Mouse (Mus musculus) myocyte (in vitro differentiated cells): Measurements from ENCODE around the gene Trabd2b. TPM values are rescaled to one million over a fixed set of nuclear protein-coding genes. Genes with fewer than 3 reads are reported as not detected.

Source experiments
- H3K27me3 ChIP-seq: one replicate; pipeline ENCODE4 v1.6.1; 2011; ENCODE audit not compliant: control insufficient read depth, insufficient read depth, insufficient read length
- H3K36me3 ChIP-seq: one replicate; pipeline ENCODE4 v1.6.1; 2011; ENCODE audit not compliant: control insufficient read depth, insufficient read depth
- H3K4me2 ChIP-seq: one replicate; pipeline ENCODE4 v1.6.1; 2011; ENCODE audit warnings: low read depth, control low read depth
- H3K4me3 ChIP-seq: one replicate; pipeline ENCODE4 v1.5.1; 2011; ENCODE audit warnings: mild to moderate bottlenecking, control low read depth, moderate library complexity
- H3K79me2 ChIP-seq: one replicate; pipeline ENCODE4 v1.6.1; 2011; ENCODE audit not compliant: control insufficient read depth, insufficient read depth
- H3ac ChIP-seq: one replicate; pipeline ENCODE4 v1.6.1; 2011; ENCODE audit not compliant: control insufficient read depth, insufficient read length
- CEBPB ChIP-seq: IDR thresholded peaks from 2 replicates; pipeline ENCODE4 v1.6.1; 2011; ENCODE audit warnings: mild to moderate bottlenecking, moderate library complexity; ENCODE audit not compliant: poor library complexity, insufficient read depth, severe bottlenecking
- E2F4 ChIP-seq: IDR thresholded peaks from one replicate; pipeline ENCODE4 v1.6.1; 2011; ENCODE audit warnings: mild to moderate bottlenecking, control low read depth, moderate library complexity; ENCODE audit not compliant: insufficient read depth
- MAX ChIP-seq: IDR thresholded peaks from one replicate; pipeline ENCODE4 v1.6.1; 2011; ENCODE audit warnings: low read depth, mild to moderate bottlenecking, control low read depth
- MYOD1 ChIP-seq, 3 experiments: IDR thresholded peaks; one replicate each; pipeline ENCODE4 v1.6.1; 2011; ENCODE audit warnings: control low read depth in 2 of 3, low read depth in 2 of 3, mild to moderate bottlenecking in 2 of 3, moderate library complexity in 1 of 3; ENCODE audit not compliant: insufficient read length in 2 of 3, control insufficient read depth in 1 of 3
- MYOG ChIP-seq, 3 experiments: IDR thresholded peaks; one replicate each; pipeline ENCODE4 v1.6.1; 2011; ENCODE audit warnings: control low read depth in 2 of 3, low read depth in 2 of 3, mild to moderate bottlenecking in 2 of 3; ENCODE audit not compliant: insufficient read length in 2 of 3, control insufficient read depth in 1 of 3, insufficient read depth in 1 of 3
- POLR2A ChIP-seq: IDR thresholded peaks from one replicate; pipeline ENCODE4 v1.6.1; 2011; ENCODE audit warnings: low read depth, mild to moderate bottlenecking, control low read depth, moderate library complexity; ENCODE audit not compliant: insufficient read length
- POLR2AphosphoS2 ChIP-seq: IDR thresholded peaks from one replicate; pipeline ENCODE4 v1.6.1; 2011; ENCODE audit warnings: low read depth, control low read depth; ENCODE audit not compliant: insufficient read length
- REST ChIP-seq: IDR thresholded peaks from one replicate; pipeline ENCODE4 v1.6.1; 2011; ENCODE audit warnings: mild to moderate bottlenecking, control low read depth, moderate library complexity; ENCODE audit not compliant: insufficient read depth, insufficient read length
- SRF ChIP-seq: IDR thresholded peaks from one replicate; pipeline ENCODE4 v1.6.1; 2011; ENCODE audit warnings: low read depth; ENCODE audit not compliant: control insufficient read depth, insufficient read length
- TCF12 ChIP-seq: IDR thresholded peaks from one replicate; pipeline ENCODE4 v1.6.1; 2011; ENCODE audit warnings: mild to moderate bottlenecking, control low read depth; ENCODE audit not compliant: poor library complexity, insufficient read depth, severe bottlenecking
- TCF3 ChIP-seq: IDR thresholded peaks from one replicate; pipeline ENCODE4 v1.6.1; 2011; ENCODE audit warnings: low read depth, control low read depth; ENCODE audit not compliant: insufficient read length
- USF1 ChIP-seq: IDR thresholded peaks from one replicate; pipeline ENCODE4 v1.6.1; 2011; ENCODE audit warnings: low read depth, mild to moderate bottlenecking, control low read depth, moderate library complexity
- polyA plus RNA-seq: library from polyadenylated mRNA; unstranded; fragments of >200 nt; fragmentation: generic; extraction: Trizol; gene quantifications from one replicate; pipeline ENCODE4 v1.2.1, GENCODE M21; 2012; ENCODE audit warnings: missing spikeins

Trabd2b gene
- polyA plus RNA-seq, 1 experiment: 0.79 TPM

DNA sequence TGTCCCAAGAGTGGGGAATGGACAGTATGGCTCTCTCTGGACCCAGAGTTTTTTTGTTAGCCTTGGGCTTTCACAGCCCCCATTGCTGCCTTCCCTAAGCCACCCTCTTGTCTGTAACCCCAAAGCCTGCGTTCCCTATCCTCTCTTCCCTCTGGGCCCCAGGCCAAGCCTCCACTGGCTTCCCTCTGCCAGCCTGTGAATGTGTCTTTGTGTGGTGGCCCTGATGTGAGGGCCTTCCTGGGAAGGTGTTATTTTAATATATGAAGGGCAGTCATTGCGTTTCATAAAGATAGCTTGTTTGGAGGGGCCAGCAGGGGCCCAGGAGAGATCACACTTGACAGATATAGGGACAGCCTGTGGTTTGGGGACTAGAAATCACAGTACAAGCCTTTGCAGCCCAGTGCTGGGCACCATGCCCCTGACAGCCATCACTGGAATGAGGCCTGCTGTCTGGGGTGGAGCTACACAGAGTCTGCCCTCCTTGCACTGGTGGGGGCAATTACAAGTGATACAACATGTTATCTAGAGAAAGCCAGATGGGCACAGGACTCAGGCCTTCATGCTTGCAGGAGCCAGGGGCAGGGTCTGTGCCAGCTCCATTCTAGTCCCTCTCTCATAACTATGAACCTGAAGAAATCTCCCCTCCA lies 80.5 kb downstream of the Trabd2b start:
- Histone ChIP-seq H3K79me2 (no peaks in the 10 kb centered on the region), H3K4me2 (no peak overlapping the region), H3K4me3 (no peak overlapping the region), H3K27me3 (peaks cover 4% of the 10 kb centered on the region), H3K36me3 (no peaks in the 10 kb centered on the region), H3ac (no peak overlapping the region)
- no peak for TF ChIP-seq MYOD1 (IDR thresholded peaks at IDR 0.05; ENCODE audit: control insufficient read depth in 1 of 3, insufficient read length in 2 of 3, low read depth in 2 of 3)
- no peak for TF ChIP-seq POLR2AphosphoS2
- TF ChIP-seq MYOG (IDR thresholded peaks at IDR 0.05; ENCODE audit: control insufficient read depth in 1 of 3, insufficient read depth in 1 of 3, insufficient read length in 2 of 3, low read depth in 2 of 3): no peak
- no peak for TF ChIP-seq TCF3
- TF ChIP-seq E2F4: no peak
- TF ChIP-seq REST: no peak
- TF ChIP-seq POLR2A: no peak
- TF ChIP-seq TCF12: no peak
- no peak for TF ChIP-seq MAX
- TF ChIP-seq USF1: no peak
- no peak for TF ChIP-seq CEBPB
- no peak for TF ChIP-seq SRF

DNA sequence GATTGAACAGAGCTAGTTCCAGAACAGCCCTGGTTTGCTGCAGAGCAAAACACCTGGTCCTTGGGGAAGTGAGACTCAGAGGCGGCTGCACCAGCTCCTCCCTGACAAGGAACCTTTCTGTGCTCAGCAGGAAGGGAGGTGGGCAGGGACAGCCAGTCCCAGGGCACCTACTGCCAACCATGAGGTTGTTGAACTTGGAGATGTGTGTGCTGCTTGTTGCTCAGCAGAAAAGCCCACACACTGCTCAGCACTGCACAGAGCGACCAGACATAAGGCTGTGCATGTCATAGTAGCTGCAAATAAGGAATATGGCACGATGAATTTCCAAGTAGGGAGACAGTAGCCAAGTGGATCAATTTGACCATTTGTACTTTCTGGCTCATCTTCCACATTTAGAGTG lies 81.2 kb downstream of the Trabd2b start:
- H3K27me3 ChIP-seq: peaks cover 4% of the 10 kb centered on the region
- H3K4me2 ChIP-seq: no peak overlapping the region
- no peaks in the 10 kb centered on the region for H3K79me2 ChIP-seq
- H3ac ChIP-seq: no peak overlapping the region
- TF ChIP-seq SRF (no peak), MYOG (IDR thresholded peaks at IDR 0.05; ENCODE audit: control insufficient read depth in 1 of 3, insufficient read depth in 1 of 3, insufficient read length in 2 of 3, low read depth in 2 of 3) (no peak), REST (no peak), POLR2A (no peak), E2F4 (no peak), TCF3 (no peak), MAX (no peak), TCF12 (no peak), MYOD1 (IDR thresholded peaks at IDR 0.05; ENCODE audit: control insufficient read depth in 1 of 3, insufficient read length in 2 of 3, low read depth in 2 of 3) (no peak), CEBPB (no peak), POLR2AphosphoS2 (no peak), USF1 (no peak)
- H3K4me3 ChIP-seq: no peak overlapping the region
- H3K36me3 ChIP-seq: no peaks in the 10 kb centered on the region

DNA sequence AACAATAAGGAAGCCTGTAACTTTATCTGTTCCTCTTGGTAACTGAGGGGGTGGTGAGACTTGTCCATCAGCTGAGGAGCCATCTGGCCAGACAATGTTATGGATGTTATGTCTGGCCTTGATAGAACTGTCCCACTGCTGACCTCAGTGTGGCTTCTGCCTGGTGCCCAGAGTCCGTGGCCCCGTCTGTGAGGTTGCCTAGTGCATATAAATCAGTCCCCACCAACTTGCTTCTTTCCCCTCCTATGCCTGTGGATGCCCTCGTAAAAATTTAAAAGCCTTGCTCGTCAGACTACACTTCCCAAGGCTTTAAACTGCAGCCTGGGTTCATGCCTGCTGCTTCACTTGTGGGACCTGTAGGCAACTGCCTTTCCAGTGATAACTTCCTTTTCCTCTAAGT lies 85.6 kb downstream of the Trabd2b start:
- Histone ChIP-seq H3K36me3 (no peaks in the 10 kb centered on the region), H3K79me2 (no peaks in the 10 kb centered on the region), H3ac (no peak overlapping the region), H3K4me3 (no peak overlapping the region), H3K27me3 (peaks cover 4% of the 10 kb centered on the region), H3K4me2 (no peak overlapping the region)
- no peak for TF ChIP-seq USF1
- TF ChIP-seq MAX: no peak
- no peak for TF ChIP-seq POLR2AphosphoS2
- TF ChIP-seq MYOG (IDR thresholded peaks at IDR 0.05; ENCODE audit: control insufficient read depth in 1 of 3, insufficient read depth in 1 of 3, insufficient read length in 2 of 3, low read depth in 2 of 3): no peak
- TF ChIP-seq SRF: no peak
- TF ChIP-seq TCF12: no peak
- no peak for TF ChIP-seq MYOD1 (IDR thresholded peaks at IDR 0.05; ENCODE audit: control insufficient read depth in 1 of 3, insufficient read length in 2 of 3, low read depth in 2 of 3)
- no peak for TF ChIP-seq POLR2A
- TF ChIP-seq REST: no peak
- no peak for TF ChIP-seq TCF3
- no peak for TF ChIP-seq CEBPB
- TF ChIP-seq E2F4: no peak

DNA sequence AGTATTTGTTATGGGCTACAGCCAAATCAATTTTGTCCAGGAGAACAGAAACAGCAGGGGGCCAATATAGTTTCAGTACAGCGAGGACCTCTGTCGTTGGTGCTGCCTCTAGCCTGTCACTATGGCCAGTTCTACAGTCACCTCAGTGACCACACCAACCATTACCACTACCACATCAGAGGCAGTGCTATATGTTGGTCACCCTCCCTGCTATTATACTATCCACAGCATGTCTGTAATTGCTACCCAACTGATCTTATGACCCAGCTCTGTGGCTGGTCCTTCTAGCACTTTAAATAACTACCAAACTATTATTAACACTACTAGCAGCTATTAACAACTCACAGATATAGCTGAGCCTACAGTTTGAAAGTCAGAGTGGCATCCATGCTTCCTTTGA lies 87.5 kb downstream of the Trabd2b start:
- H3K27me3 ChIP-seq: no peaks in the 10 kb centered on the region

DNA sequence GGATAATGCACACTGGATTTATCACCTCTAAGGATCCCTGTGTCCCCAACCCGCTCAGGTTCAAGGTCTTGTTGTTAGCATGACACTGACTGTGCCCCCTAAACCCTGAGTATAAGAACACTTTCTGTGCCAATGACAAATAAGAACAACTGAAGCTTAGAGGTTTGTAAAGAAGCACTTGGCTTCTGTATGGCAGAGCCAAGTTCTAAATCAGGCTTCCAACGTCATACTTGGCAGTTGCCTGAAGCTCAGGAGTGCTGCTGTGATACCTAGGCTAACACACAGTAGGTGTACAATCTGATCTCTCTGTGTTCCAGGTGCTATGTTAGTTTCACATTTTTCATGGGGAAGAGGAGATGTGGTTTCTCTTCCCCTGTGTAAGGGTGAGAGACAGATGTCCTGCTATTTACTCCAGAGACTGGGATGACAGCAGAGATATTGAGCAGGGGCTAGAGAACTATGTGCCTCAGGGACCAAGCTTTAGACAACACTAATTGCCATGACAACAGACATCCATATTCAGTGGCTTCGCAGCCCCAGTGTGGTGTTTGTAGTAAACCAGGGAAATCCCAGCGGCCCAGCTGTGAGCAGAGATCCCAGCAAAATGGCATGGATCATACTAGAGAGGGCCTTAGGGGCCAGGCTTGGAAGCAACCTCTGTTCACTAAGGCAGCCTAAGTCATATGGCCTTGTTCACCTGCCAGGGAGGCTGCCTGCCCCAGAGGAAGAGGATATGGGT lies 89.3 kb downstream of the Trabd2b start:
- TF ChIP-seq REST (no peak), POLR2A (no peak), SRF (no peak), CEBPB (no peak), POLR2AphosphoS2 (no peak), MAX (no peak), E2F4 (no peak)
- Histone ChIP-seq H3ac (no peak overlapping the region), H3K79me2 (no peaks in the 10 kb centered on the region), H3K36me3 (no peaks in the 10 kb centered on the region), H3K27me3 (no peaks in the 10 kb centered on the region), H3K4me2 (no peak overlapping the region), H3K4me3 (no peak overlapping the region)

More for the DNA sequence above, 87.5 kb downstream of the Trabd2b start:
- H3K4me3 ChIP-seq: no peak overlapping the region
- no peak for TF ChIP-seq E2F4
- no peak overlapping the region for H3ac ChIP-seq
- no peaks in the 10 kb centered on the region for H3K79me2 ChIP-seq
- no peak overlapping the region for H3K4me2 ChIP-seq
- no peaks in the 10 kb centered on the region for H3K36me3 ChIP-seq
